Mouse (Mus musculus): ENCODE results near the gene D6Ertd527e.
"Not testable (repeated sequence)": the region's sequence is repeated elsewhere in the genome, so short reads cannot be mapped to it uniquely, and the experiment has no call there.

D6Ertd527e gene

DNA sequence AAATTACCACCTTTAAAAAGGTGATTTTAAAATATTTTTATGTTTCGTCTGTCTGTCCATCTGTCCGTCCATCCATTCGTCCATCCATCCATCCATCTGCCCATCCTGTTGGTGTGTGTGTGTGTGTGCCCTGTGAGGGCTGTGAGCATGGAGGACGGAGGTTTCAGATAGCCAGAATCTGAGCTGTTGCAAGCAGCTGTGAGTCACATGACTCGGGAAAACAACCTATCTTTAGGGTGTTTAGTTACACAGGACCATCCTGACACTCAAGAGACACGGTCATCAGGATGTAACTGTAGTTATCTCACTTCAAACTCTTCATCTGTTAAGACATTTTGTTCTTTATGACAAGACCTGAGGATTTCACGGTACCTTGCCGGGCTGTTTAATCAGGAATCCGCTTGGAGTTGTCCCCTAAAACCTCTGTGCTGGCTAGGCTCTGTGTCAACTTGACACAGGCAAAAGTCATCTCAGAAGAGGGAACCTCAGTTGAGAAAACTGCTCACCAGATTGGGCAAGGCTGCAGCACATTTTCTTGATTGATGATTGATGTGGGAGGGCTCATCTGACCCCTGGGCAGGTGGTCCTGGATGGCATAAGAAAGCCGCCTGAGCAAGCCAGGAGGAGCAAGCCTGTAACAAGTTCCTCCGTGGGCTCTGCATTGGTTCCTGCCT, at the start of gene D6Ertd527e:
D6Ertd527e (plus strand) TSS at position 624 of the 674 bp plus-strand sequence.
- no peak for DNase-seq

DNA sequence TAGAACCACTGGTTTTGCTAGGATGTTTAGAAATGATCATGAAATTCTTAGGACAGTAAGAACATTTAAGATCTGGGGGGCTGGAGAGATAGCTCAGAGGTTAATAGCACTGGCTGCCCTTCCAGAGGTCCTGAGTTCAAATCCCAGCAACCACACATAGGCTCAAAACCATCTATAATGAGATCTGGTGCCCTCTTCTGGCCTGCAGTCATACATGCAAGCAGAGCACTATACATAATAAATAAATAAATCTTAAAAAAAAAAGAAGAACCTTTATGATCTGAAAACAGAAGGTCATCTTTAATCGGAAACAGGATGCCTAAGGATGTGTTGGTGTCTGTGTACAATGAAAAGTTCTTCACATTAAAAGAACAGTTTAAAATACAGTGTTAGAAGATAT, 44.8 kb upstream of the D6Ertd527e start:
- DNase-seq: no peak

DNA sequence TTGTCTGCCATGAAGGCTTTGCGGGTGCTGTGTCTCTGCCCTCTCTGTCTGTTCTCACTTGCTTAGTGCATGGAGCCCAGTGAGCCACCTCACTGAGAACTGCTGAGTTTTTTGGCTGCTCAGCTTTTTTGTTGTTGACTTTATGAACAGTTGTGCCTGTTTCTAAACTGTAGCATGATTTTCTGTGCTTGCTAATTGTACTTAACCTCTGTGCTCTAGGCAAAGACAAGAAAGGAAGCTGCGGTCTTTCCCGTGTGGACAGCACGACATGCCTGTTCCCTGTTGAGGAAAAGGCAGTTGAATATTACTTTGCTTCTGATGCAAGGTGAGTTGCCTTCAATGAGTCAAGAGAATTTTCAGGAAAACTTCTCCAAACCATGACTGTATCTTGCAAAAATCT, 41.0 kb upstream of the D6Ertd527e start:
- DNase-seq: no peak

DNA sequence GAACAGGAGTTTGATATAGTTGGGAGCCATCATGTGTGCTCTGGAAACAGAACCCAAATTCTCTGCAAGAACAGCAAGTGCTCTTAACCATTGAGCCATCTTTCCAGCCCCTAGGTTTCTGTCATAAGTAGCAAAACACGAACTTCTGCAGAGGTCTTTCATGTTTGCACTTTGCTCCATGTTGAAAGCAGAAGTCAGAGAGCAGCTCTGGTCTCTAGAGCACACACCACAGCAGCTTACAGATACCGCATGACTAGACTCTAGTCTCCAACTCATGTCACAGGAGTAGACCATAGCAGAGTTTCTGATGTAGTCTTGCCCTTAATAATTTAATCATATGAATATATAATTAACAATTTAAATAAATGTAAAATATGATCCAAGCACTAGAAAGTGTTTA, 36.3 kb upstream of the D6Ertd527e start:
- DNase-seq: no peak

GRCm38 (mm10) chr6:87069195-87069900, 35.2 kb upstream of the D6Ertd527e start:
- DNase-seq: no peak

DNA sequence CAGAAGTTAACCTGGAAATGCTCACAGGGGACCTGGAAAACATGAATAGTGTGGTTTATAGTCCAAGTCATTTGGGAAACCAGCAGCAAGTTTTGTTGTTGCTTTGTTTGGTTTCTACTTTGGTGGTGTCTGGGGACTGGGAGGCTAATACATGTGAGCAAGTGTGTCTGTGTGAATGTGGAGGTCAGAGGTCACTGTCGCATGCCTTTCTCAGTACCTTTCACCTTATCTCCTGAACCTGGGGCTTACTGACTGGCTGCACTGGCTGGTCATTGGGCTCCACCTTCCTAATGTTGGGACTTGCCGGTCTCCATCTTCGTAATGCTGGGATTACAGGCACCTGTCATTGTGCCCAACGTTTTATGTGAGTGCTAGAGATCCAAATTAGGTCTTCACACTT, 33.9 kb upstream of the D6Ertd527e start:
- DNase-seq: no peak

DNA sequence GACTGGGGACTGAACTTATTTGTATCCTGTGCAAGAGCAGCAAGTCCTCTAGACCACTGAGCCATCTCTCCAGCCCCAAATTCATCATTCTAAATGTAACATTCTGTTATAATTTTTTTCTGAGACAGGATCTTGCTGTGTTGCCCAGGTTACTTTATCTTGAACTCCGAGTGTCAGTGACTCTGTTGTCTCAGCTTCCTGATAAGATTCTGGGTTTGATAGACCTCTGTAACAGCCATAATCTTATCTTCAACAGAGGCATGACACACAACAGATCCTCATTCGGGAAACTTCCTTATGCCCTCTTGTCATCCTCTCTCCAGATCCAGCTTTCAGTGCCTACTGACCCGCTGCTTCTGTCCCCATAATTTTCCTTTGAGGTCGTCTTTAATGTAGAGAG, 31.8 kb upstream of the D6Ertd527e start:
- DNase-seq: no peak

- DNase-seq: no peak
Measured at GRCm38 (mm10) chr6:87075092-87075685, 29.4 kb upstream of the D6Ertd527e start.

DNA sequence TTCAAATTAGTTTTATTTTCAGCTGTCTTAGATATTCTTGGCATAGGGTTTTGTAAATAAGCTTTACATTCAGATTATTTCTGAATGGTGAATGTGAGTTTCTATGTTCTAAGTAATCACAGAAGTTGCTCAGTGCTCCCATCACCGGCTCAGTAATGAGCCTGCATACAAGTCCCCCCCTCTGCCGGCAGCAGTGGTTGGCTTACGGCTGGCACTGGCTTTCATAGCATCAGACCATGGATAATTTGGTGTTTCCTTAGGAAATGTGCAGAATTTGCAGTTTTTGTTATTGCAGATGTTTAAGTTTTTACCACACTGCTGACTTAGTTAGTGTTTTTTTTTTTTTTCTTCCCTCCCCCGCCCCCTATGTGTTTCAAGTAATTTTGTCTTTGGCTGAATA, 25.1 kb upstream of the D6Ertd527e start:
- no peak for DNase-seq

DNA sequence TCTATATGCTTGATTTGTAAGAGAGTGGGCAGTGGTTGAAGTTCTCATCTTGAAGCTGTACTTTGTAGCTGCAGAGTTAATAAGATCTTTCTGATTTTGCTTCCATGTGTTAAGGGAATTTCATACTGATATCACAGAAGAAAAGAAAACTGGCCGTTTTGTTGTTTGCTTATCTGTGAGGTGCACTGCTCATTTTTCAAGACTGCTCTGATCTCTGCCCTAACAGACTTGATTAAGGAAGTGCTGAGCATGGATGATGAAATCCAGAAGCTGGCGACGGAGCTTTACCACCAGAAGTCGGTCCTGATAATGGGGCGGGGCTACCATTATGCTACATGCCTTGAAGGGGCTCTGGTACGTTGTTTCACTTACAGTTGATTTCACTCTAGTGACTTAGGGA, 19.5 kb upstream of the D6Ertd527e start:
- no peak for DNase-seq

DNA sequence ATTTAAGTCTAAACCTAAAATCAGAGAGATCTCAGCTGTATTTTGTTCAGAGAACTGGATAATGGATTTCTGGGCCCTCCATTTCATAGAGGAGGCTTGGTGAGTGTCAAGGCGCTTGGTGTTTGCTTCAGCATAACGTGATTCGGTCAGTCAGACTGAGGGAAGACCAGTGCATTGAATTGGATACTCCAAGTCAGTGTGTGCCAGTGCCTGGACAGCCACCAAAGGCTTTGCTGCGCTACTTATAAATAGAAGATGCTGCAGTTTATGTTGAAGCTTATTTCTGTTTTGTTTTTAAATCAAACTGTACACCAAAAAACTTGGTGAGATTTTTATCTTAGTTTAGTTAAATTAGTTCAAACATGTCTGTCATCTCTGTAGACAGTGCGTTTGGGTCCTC, 16.2 kb upstream of the D6Ertd527e start:
- no peak for DNase-seq

DNA sequence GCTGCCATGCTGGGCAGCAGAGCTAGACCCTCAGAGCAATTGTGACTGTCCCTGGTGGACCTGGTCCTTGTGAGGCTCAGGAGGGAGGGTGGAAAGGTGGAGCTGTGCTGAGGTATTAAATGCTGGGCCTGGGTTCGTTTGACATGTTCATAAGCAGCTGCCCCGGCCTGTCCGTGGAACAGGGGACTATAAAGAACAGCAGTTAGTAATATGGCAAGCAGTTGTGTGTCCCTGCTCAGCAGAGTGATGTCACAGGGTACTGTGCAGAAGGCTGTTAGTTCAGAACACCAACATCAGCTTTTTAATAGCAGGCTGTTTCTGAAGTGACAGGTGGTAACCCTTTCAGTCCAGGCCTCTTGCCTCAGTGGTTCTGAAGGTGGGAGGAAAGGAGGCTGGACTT, 13.7 kb upstream of the D6Ertd527e start:
- DNase-seq: no peak

DNA sequence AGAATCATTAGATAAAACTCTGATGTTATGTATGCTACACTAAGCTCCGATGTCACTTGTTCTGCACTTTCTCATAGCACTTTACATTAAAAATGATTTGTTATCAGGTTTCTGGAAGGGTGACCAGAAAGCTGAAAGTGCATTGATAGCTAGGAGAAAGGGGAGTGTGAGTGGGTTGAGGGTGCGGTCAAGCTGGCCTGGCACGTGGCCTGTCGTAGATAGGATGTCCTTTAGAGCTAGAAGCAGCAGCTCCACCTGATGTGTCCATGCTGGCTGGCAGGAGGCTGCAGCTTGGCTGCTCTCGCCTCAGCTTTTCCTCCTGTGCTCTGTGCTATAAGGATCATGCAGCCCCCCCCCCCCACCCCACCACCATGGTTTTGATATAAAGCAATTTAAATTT, 12.1 kb upstream of the D6Ertd527e start:
- DNase-seq: no peak

GRCm38 (mm10) chr6:87093631-87094030, 10.9 kb upstream of the D6Ertd527e start:
- not testable (repeated sequence) for DNase-seq

DNA sequence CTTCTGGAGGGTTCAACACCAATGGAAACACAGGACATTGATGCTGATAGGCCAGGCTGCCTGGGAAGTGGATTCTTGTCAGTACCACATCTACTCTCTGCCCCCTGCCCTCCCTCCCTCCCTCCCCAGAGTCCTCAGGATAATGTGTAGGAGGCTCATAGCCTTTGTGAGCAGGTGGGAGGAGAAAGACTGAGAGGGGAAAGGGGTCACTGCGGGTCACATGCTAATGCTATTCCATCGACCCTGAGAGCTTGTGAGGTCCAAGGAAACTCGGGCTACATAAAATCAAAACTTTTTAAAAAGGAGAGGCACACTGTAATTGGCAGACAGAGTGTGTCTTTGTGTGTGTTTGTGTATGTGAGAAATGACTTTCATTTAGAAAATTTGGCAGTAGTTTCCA, 5.3 kb upstream of the D6Ertd527e start:
- no peak for DNase-seq

- DNase-seq: no peak
Measured at GRCm38 (mm10) chr6:87099671-87100296, 4.8 kb upstream of the D6Ertd527e start.

DNA sequence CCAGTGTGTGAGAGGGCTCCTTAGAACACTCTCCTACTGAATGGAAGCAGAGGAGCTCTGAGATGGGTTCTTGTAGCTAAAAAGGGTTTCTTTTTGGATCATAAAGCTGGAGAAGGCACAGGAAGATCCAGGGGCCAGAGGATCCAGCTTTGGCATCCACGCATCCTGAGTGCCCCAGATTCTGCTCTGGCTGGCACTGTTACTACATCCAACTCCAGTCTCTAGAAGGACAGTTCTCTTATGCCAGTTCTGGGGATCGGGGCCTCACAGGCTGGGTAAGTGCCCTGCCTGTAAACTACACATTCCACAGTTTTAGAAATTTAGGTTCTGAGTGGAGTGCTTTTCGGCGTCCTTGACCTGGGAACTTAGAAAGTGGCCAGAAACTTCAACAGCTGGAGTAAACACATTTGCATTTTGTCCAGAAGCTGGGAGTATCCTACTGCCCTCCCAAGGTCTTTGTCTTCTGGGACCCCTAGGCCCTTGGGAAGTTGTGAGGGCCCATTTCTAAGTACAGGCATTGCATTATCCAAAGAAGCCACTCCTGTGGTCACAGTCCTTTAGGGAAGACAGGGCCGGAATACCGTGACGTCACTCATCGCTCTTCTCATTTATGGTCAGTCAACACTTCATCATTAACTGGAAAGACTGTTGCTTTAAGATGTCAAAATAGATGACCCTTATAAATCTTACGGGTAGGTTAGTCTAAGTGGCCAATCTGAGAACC, 4.1 kb upstream of the D6Ertd527e start:
- no peak for DNase-seq

- peak; percentile 89 for DNase-seq
Measured at GRCm38 (mm10) chr6:87101281-87101954, 3.1 kb upstream of the D6Ertd527e start.

DNA sequence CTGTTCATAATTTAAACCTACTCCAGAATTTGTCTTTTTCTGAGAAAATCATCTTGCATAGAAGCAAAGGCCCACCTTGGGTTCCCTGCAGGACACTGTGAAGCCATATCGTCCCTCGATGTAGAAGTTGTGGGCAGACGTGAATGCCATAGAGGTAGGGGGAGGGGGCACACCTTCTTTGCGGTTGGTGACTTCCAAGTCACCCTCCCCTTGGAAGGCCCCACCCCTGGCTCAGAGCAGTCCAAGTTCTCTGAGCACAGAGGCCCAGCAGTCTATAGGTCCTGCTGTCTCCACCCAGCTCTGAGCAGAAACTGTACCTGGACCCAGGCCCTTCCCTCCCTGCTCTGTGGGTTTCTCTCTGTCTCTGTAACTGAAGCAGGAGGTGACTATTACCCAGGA, 2.6 kb upstream of the D6Ertd527e start:
- DNase-seq: no peak

DNA sequence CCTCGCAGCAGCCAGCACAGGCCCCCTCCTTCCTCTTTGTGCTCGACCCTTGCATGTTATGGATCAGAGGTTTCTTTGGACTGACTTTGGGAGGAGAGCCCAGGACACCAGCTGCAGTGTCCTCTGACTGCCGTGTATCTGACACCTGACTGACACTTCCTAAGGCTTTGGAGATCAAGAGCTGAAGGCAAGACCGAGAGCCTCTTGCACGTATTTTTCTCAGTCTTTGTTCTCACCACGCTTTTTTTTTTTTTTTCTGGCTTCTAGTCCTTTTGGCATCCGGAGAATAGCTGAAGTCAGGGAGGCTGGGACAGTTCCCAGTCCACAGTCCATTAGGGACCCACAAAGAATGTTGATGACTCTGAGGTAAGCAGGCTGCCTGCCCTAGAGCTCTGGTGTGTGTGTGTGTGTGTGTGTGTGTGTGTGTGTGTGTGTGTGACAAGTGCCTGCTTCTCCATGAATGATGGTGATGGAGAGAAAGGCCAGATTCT, 2.1 kb upstream of the D6Ertd527e start:
- DNase-seq: no peak

DNA sequence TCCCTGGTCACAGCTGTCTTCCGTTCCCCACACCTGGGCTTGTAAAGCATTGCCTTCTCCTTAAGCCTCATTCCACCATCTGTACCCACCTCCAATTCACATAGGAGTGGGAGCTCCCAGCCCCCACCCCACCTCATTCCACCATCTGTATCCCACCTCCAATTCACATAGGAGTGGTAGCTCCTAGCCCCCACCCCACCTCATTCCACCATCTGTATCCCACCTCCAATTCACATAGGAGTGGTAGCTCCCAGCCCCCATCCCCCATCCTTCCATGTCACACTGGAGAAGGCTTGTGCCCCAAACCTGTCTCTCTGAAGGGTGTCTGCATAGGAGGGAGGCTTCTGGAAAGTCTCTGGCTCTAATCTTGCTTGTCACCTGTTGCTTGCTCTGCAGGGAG, 1.2 kb upstream of the D6Ertd527e start:
- no peak for DNase-seq

DNA sequence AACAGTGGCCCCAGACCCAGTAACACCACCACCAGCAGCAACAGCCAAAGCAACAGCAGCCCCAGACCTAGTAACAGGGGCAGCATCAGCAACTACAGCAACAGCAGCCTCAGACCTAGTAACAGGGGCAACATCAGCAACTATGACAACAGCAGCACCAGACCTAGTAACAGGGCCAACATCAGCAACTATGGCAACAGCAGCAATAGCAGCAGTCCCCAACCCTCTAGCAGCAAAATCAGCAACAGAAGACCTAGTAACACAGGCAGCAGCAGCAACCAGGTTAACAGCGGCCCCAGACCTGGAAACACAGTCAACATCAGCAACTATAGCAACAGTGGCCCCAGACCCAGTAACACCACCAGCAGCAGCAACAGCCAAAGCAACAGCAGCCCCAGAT, 6.9 kb downstream of the D6Ertd527e start:
- no peak for DNase-seq
